Mouse (Mus musculus): ENCODE data around the gene Esrp2. TPM values are rescaled to one million over a fixed set of nuclear protein-coding genes. Genes with fewer than 3 reads are reported as not detected.

Esrp2 gene
- polyA plus RNA-seq, 1 experiment from 2014 or later: 4.0 TPM

DNA sequence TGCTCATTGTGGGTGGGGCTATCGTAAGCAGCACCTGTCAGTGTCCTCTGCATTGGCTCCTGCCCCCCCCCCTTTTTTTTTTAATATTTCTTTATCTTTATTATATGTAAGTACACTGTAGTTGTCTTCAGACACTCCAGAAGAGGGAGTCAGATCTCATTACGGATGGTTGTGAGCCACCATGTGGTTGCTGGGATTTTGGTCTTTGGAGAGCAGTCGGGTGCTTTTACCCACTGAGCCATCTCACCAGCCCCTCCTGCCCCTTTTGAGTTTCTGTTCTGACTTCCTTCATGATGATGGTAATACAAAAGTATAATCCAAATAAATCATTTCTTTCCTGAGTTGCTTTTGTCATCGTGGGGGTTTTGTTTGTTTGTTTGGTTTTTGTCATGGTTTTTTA lies 34.5 kb downstream of the Esrp2 start:
- Histone ChIP-seq H3K36me3 (ENCODE audit: control insufficient read depth, insufficient read depth, low read length) (0 out of 2 replicates have a peak, but pooled peaks cover 2% of the 10 kb centered on the region), H3K27me3 (ENCODE audit: control insufficient read depth, insufficient read depth, low read length) (no peaks in the 10 kb centered on the region), H3K9me3 (ENCODE audit: control insufficient read depth, low read length) (no peaks in the 10 kb centered on the region), H3K4me1 (ENCODE audit: control insufficient read depth, insufficient read depth, low read length) (no peaks in the 10 kb centered on the region), H3K9ac (ENCODE audit: low read length) (no peak overlapping the region), H3K4me2 (ENCODE audit: low read depth) (no peak overlapping the region), H3K27ac (ENCODE audit: low read depth, low read length) (no peak overlapping the region), H3K4me3 (ENCODE audit: low read depth, low read length) (no peak overlapping the region)
- no peak for ATAC-seq (ENCODE audit: insufficient read depth, low FRiP score, low TSS enrichment)
- no peak for DNase-seq (ENCODE audit: low spot score)
- 89% methylated on average over 4 of the region's 4 CpGs for WGBS

Other genes with a start within 250 kb of the Esrp2 start
- gene Nrn1l, start 243.4 kb downstream of the Esrp2 start, polyA plus RNA-seq (2014; fragmentation: Nextera tagmentation; extraction: Ambion mirVana): not detected in 2 replicates
- 18.1 and 20.4 TPM in 2 replicates for gene Pskh1, start 236.5 kb downstream of the Esrp2 start, polyA plus RNA-seq (2014; fragmentation: Nextera tagmentation; extraction: Ambion mirVana)
- 1.1 TPM in 2 replicates for gene Ctrl, start 203.1 kb downstream of the Esrp2 start, polyA plus RNA-seq (2014; fragmentation: Nextera tagmentation; extraction: Ambion mirVana)
- 28.5 and 30.2 TPM in 2 replicates for gene Psmb10, start 198.5 kb downstream of the Esrp2 start, polyA plus RNA-seq (2014; fragmentation: Nextera tagmentation; extraction: Ambion mirVana)
- 0.50 and 0.54 TPM in 2 replicates for gene Lcat, start 193.6 kb downstream of the Esrp2 start, polyA plus RNA-seq (2014; fragmentation: Nextera tagmentation; extraction: Ambion mirVana)
- 10.3 and 13.0 TPM in 2 replicates for gene Slc12a4, start 170.9 kb downstream of the Esrp2 start, polyA plus RNA-seq (2014; fragmentation: Nextera tagmentation; extraction: Ambion mirVana)
- gene Dpep3, start 157.5 kb downstream of the Esrp2 start, polyA plus RNA-seq (2014; fragmentation: Nextera tagmentation; extraction: Ambion mirVana): not detected in 2 replicates
- 14.5 and 18.6 TPM in 2 replicates for gene Dus2, start 145.6 kb downstream of the Esrp2 start, polyA plus RNA-seq (2014; fragmentation: Nextera tagmentation; extraction: Ambion mirVana)
- not detected in 2 replicates for gene Dpep2nb, start 131.0 kb downstream of the Esrp2 start, polyA plus RNA-seq (2014; fragmentation: Nextera tagmentation; extraction: Ambion mirVana)
- 21.2 and 24.4 TPM in 2 replicates for gene Ddx28, start 125.1 kb downstream of the Esrp2 start, polyA plus RNA-seq (2014; fragmentation: Nextera tagmentation; extraction: Ambion mirVana)
- 3.4 and 3.6 TPM in 2 replicates for gene Nfatc3, start 78.1 kb downstream of the Esrp2 start, polyA plus RNA-seq (2014; fragmentation: Nextera tagmentation; extraction: Ambion mirVana)
- gene Pla2g15, start 13.4 kb upstream of the Esrp2 start, polyA plus RNA-seq (2014; fragmentation: Nextera tagmentation; extraction: Ambion mirVana): 8.0 and 8.9 TPM in 2 replicates
- gene Slc7a6, start 31.9 kb upstream of the Esrp2 start, polyA plus RNA-seq (2014; fragmentation: Nextera tagmentation; extraction: Ambion mirVana): 106 and 121 TPM in 2 replicates
- gene Slc7a6os, start 74.0 kb upstream of the Esrp2 start, polyA plus RNA-seq (2014; fragmentation: Nextera tagmentation; extraction: Ambion mirVana): 39.7 and 45.6 TPM in 2 replicates
- 70.2 and 71.1 TPM in 2 replicates for gene Prmt7, start 74.0 kb upstream of the Esrp2 start, polyA plus RNA-seq (2014; fragmentation: Nextera tagmentation; extraction: Ambion mirVana)
- gene Smpd3, start 201.0 kb upstream of the Esrp2 start, polyA plus RNA-seq (2014; fragmentation: Nextera tagmentation; extraction: Ambion mirVana): 17.2 and 19.6 TPM in 2 replicates